Mouse (Mus musculus): Measurements from ENCODE around the gene Gm5134. TPM values are rescaled to one million over a fixed set of nuclear protein-coding genes. Genes with fewer than 3 reads are reported as not detected.

The Gm5134 gene
- total and polyA plus RNA-seq, 3 experiments, result 0.40 to 1.6 (median 1.0) TPM

DNA sequence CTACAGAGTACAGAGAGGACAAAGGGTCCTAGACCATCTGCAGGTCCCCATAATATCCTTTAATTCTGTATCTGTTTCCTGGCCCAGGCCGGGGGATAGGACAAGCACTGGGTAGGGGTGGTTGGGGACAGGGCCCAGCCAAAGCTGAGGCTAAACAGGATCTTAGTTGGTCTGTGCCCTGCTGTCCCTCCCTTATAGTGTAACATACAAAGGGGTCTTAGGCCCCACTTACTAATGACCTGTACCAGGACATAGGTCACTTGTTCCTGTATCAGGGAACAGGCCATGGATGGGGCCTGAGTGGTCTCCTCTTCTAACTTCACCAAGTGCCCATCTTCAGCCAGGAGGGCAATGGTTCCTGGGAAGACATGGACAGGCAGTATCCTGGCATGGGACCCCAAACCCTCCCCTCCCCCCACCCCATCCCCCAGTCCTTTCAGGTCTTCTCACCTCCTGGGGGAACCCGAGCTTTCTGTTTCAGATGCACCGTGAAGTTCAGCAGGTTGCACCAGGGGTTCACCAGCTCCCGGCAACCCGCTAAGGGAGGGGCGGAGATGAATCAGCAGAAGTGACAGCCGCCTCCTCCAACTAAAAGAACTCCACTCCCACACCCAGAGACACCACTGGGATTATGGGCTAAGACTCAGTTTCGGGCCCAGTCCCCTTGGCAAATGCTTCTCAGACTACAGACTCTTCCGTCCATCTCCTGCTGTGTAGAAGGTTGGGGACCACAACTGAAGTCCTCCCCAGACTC, 14.7 kb upstream of the Gm5134 start:
- Histone ChIP-seq H3K4me1 (ENCODE audit: control insufficient read depth in 1 of 2, insufficient read depth in 2 of 2) (peaks cover 20 to 72% of the 10 kb centered on the region in 2 experiments), H3K27ac (ENCODE audit: insufficient read depth, low read depth) (peak overlapping the region; percentile 78), H3K4me3 (replicated peaks in 1 of 3; ENCODE audit: low read depth in 2 of 3, low read length in 2 of 3, poor library complexity in 1 of 3) (peak overlapping the region in 2 of 3 experiments; percentile 23 to 38), H3K9me3 (replicated peaks; ENCODE audit: low read length) (no peaks in the 10 kb centered on the region), H3K9ac (ENCODE audit: insufficient read depth, low read depth) (peak overlapping the region; percentile 43), H3K79me2 (replicated peaks; ENCODE audit: control insufficient read depth, extremely low read depth, insufficient read depth, poor library complexity, severe bottlenecking) (no peaks in the 10 kb centered on the region), H3K4me2 (ENCODE audit: insufficient read depth, low read depth, poor library complexity, severe bottlenecking) (peak overlapping the region; percentile 65), H3K36me3 (replicated peaks in 1 of 2; ENCODE audit: control insufficient read depth in 1 of 2, insufficient read depth in 1 of 2, low read length in 1 of 2) (peaks cover 0 to 15% of the 10 kb centered on the region in 2 experiments), H3K27me3 (replicated peaks) (peaks cover 1% of the 10 kb centered on the region)
- DNase-seq (ENCODE audit: extremely low read depth), result peak; percentile 46
- dilution Hi-C loops (cut with MboI; ENCODE audit: extremely low pct_ligation_motif_present, extremely low pct_unique_long_range_greater_than_20kb, low sequenced_read_pairs), result no loop called here
- peak; percentile 78 for TF ChIP-seq CHD2 (IDR thresholded peaks at IDR 0.05; ENCODE audit: low read length)
- TF ChIP-seq MXI1 (IDR thresholded peaks at IDR 0.05; ENCODE audit: low read depth, low read length), result no peak
- no peak for TF ChIP-seq ZNF384 (IDR thresholded peaks at IDR 0.05; ENCODE audit: low read depth, low read length)
- no peak for TF ChIP-seq USF1 (IDR thresholded peaks at IDR 0.05; ENCODE audit: low read depth, low read length)
- no peak for TF ChIP-seq JUN (IDR thresholded peaks at IDR 0.05; ENCODE audit: insufficient read depth, low read depth, low read length)
- TF ChIP-seq POLR2A (IDR thresholded peaks at IDR 0.05; ENCODE audit: low read depth, low read length), result peak; percentile 27; the same call in 1 of the 2 replicates
- TF ChIP-seq MEF2A (IDR thresholded peaks at IDR 0.05; ENCODE audit: borderline replicate concordance, low read depth, low read length), result no peak
- TF ChIP-seq IRF4 (IDR thresholded peaks at IDR 0.05; ENCODE audit: low read depth, low read length), result peak; percentile 32; the same call in 1 of the 2 replicates
- in situ Hi-C loops (cut with MboI; ENCODE audit: low pct_ligation_motif_present, low pct_unique_long_range_greater_than_20kb, low sequenced_read_pairs), result loop anchor here (5.0 kb wide), 1 partner anchor 42 kb away; no protein-coding TSS in a partner anchor

DNA sequence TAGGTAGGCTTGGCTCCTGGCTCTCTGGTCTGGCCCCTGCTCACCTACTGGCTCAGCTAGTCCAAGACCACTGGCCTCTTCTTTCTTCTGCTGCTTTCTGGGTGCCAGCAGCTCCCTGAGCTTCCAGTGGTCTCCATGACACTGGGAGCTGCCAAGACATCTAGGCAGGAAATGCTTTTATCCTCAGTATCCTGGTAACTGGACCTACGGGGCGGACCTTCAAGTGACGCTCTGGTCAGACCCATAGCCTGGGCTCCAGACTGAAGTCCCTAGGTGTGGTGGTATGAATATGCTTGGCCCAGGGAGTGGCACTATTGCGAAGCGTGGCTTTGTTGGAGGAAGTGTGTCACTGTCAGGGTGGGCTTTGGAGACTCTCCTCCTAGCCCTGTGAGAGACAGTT, 13.8 kb upstream of the Gm5134 start, which contains the start of gene Gm867:
TSS of gene Gm867 (minus strand) at position 153 of the 400 bp plus-strand sequence.
- dilution Hi-C loops (cut with MboI; ENCODE audit: extremely low pct_ligation_motif_present, extremely low pct_unique_long_range_greater_than_20kb, low sequenced_read_pairs), result no loop called here
- Histone ChIP-seq H3K79me2 (replicated peaks; ENCODE audit: control insufficient read depth, extremely low read depth, insufficient read depth, poor library complexity, severe bottlenecking) (no peaks in the 10 kb centered on the region), H3K9me3 (replicated peaks; ENCODE audit: low read length) (no peaks in the 10 kb centered on the region), H3K4me1 (ENCODE audit: control insufficient read depth in 1 of 2, insufficient read depth in 2 of 2) (peaks cover 20 to 66% of the 10 kb centered on the region in 2 experiments), H3K36me3 (replicated peaks in 1 of 2; ENCODE audit: control insufficient read depth in 1 of 2, insufficient read depth in 1 of 2, low read length in 1 of 2) (peaks cover 0 to 15% of the 10 kb centered on the region in 2 experiments), H3K9ac (ENCODE audit: insufficient read depth, low read depth) (peak within 1 kb of the TSS; percentile 43), H3K27me3 (replicated peaks) (no peaks in the 10 kb centered on the region), H3K4me3 (replicated peaks in 1 of 3; ENCODE audit: low read depth in 2 of 3, low read length in 2 of 3, poor library complexity in 1 of 3) (peak within 1 kb of the TSS in 2 of 3 experiments; percentile 23 to 38), H3K4me2 (ENCODE audit: insufficient read depth, low read depth, poor library complexity, severe bottlenecking) (peak within 1 kb of the TSS; percentile 65), H3K27ac (ENCODE audit: insufficient read depth, low read depth) (peak within 1 kb of the TSS; percentile 78)
- DNase-seq (ENCODE audit: extremely low read depth), result no peak
- no peak for TF ChIP-seq JUN (IDR thresholded peaks at IDR 0.05; ENCODE audit: insufficient read depth, low read depth, low read length)
- no peak for TF ChIP-seq MYC (IDR thresholded peaks at IDR 0.05; ENCODE audit: low read depth, low read length)
- no peak for TF ChIP-seq E2F4 (IDR thresholded peaks at IDR 0.05; ENCODE audit: insufficient replicate concordance, low read depth, low read length)
- no peak for TF ChIP-seq CHD1 (IDR thresholded peaks at IDR 0.05; ENCODE audit: low read depth, low read length)
- TF ChIP-seq BHLHE40 (IDR thresholded peaks at IDR 0.05; ENCODE audit: low read depth, low read length), result no peak
- TF ChIP-seq ELF1 (IDR thresholded peaks at IDR 0.05; ENCODE audit: low read depth, low read length), result no peak
- no peak for TF ChIP-seq EP300 (IDR thresholded peaks at IDR 0.05; ENCODE audit: low read length)
- TF ChIP-seq GABPA (IDR thresholded peaks at IDR 0.05; ENCODE audit: insufficient replicate concordance, low read depth, low read length), result no peak
- no peak for TF ChIP-seq NELFE (IDR thresholded peaks at IDR 0.05; ENCODE audit: low read depth, low read length)
- no peak for TF ChIP-seq IRF4 (IDR thresholded peaks at IDR 0.05; ENCODE audit: low read depth, low read length)
- no peak for TF ChIP-seq MAFK (IDR thresholded peaks at IDR 0.05; ENCODE audit: insufficient replicate concordance, low read length)
- no peak for TF ChIP-seq TCF12 (IDR thresholded peaks at IDR 0.05; ENCODE audit: low read depth, low read length)
- in situ Hi-C loops (cut with MboI; ENCODE audit: low pct_ligation_motif_present, low pct_unique_long_range_greater_than_20kb, low sequenced_read_pairs), result no loop called here

Measured in CH12.LX (cell line).